Mouse (Mus musculus): ENCODE results near the gene Gm37240.
A peak's percentile ranks its signal among the peaks of the same experiment; 100 is the strongest.

Gene Gm37240

GRCm38 (mm10) chr3:84836029-84836428 lies 1051.3 kb downstream of the Gm37240 start:
- no peak for DNase-seq (ENCODE audit: low spot score in 2 of 2)

- DNase-seq (ENCODE audit: low spot score in 2 of 2) = no peak
Measured at GRCm38 (mm10) chr3:84829366-84829765, 1058.0 kb downstream of the Gm37240 start.

- DNase-seq (ENCODE audit: low spot score in 2 of 2) = no peak
Measured at GRCm38 (mm10) chr3:84827617-84828016, 1059.7 kb downstream of the Gm37240 start.

- no peak for DNase-seq (ENCODE audit: low spot score in 2 of 2)
Measured at GRCm38 (mm10) chr3:84826938-84827337, 1060.4 kb downstream of the Gm37240 start.

GRCm38 (mm10) chr3:84826405-84826804 lies 1060.9 kb downstream of the Gm37240 start:
- no peak for DNase-seq (ENCODE audit: low spot score in 2 of 2)

GRCm38 (mm10) chr3:84825990-84826389 lies 1061.3 kb downstream of the Gm37240 start:
- no peak for DNase-seq (ENCODE audit: low spot score in 2 of 2)

GRCm38 (mm10) chr3:84820654-84821201 lies 1066.6 kb downstream of the Gm37240 start:
- no peak for DNase-seq (ENCODE audit: low spot score in 2 of 2)

- DNase-seq (ENCODE audit: low spot score in 2 of 2) = no peak
Measured at GRCm38 (mm10) chr3:84816951-84817350, 1070.4 kb downstream of the Gm37240 start.

GRCm38 (mm10) chr3:84815461-84815860 lies 1071.9 kb downstream of the Gm37240 start:
- peak; percentile 10 to 46 for DNase-seq (ENCODE audit: low spot score in 2 of 2)

- DNase-seq (ENCODE audit: low spot score in 2 of 2) = peak in 1 of 2 experiments; percentile 8
Measured at GRCm38 (mm10) chr3:84814762-84815381, 1072.4 kb downstream of the Gm37240 start, which contains the start of gene Fbxw7. Gene Fbxw7, plus strand, starts transcription at chr3:84815268.

GRCm38 (mm10) chr3:84814157-84814761 lies 1073.1 kb downstream of the Gm37240 start:
- DNase-seq (ENCODE audit: low spot score in 2 of 2) = peak; percentile 99

GRCm38 (mm10) chr3:84813436-84814156 lies 1073.7 kb downstream of the Gm37240 start:
- DNase-seq (ENCODE audit: low spot score in 2 of 2) = no peak

- no peak for DNase-seq (ENCODE audit: low spot score in 2 of 2)
Measured at GRCm38 (mm10) chr3:84810803-84811202, 1076.5 kb downstream of the Gm37240 start.

GRCm38 (mm10) chr3:84808906-84809305 lies 1078.4 kb downstream of the Gm37240 start:
- no peak for DNase-seq (ENCODE audit: low spot score in 2 of 2)

GRCm38 (mm10) chr3:84807826-84808225 lies 1079.5 kb downstream of the Gm37240 start:
- no peak for DNase-seq (ENCODE audit: low spot score in 2 of 2)

- no peak for DNase-seq (ENCODE audit: low spot score in 2 of 2)
Measured at GRCm38 (mm10) chr3:84806206-84806605, 1081.1 kb downstream of the Gm37240 start.

- no peak for DNase-seq (ENCODE audit: low spot score in 2 of 2)
Measured at GRCm38 (mm10) chr3:84804036-84804435, 1083.3 kb downstream of the Gm37240 start.

GRCm38 (mm10) chr3:84787914-84788313 lies 1099.4 kb downstream of the Gm37240 start:
- DNase-seq (ENCODE audit: low spot score in 2 of 2) = no peak

GRCm38 (mm10) chr3:84776084-84776483 lies 1111.2 kb downstream of the Gm37240 start:
- DNase-seq (ENCODE audit: low spot score in 2 of 2) = no peak

GRCm38 (mm10) chr3:84775577-84775976 lies 1111.7 kb downstream of the Gm37240 start:
- no peak for DNase-seq (ENCODE audit: low spot score in 2 of 2)

GRCm38 (mm10) chr3:84775067-84775423 lies 1112.3 kb downstream of the Gm37240 start:
- no peak for DNase-seq (ENCODE audit: low spot score in 2 of 2)

- no peak for DNase-seq (ENCODE audit: low spot score in 2 of 2)
Measured at GRCm38 (mm10) chr3:84774246-84775066, 1112.9 kb downstream of the Gm37240 start.

All from frontal cortex, postnatal 14 days (tissue).